Mouse (Mus musculus) retina, postnatal 1 day (tissue): ENCODE results near the gene Gps2.
"Not testable (repeated sequence)": the region's sequence is repeated elsewhere in the genome, so short reads cannot be mapped to it uniquely, and the experiment has no call there.

ENCODE experiments used
- DNase-seq: peaks from one replicate; pipeline ENCODE4 v3.0.0-alpha.2; 2012

Gps2 gene

DNA sequence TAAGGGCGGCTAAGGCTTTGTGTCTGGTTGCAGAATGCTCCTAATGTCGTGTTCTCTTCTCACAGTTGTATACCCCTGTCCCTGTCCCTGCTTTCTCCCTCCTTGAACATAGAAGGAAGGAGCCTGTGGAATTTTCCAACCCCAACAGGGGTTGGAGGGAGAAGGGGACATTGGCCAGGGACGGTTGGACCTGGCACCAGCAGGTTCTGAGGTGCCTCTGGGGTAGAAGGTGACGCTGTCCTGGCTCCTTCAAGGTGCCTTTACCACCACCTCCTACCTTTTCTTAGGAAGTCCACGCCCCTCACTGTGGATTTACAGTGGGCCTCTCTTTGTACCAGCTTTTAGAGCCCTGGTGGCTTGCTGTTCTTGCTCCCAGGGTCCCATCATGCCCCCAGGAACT, 24.1 kb downstream of the Gps2 start:
- DNase-seq, result no peak

DNA sequence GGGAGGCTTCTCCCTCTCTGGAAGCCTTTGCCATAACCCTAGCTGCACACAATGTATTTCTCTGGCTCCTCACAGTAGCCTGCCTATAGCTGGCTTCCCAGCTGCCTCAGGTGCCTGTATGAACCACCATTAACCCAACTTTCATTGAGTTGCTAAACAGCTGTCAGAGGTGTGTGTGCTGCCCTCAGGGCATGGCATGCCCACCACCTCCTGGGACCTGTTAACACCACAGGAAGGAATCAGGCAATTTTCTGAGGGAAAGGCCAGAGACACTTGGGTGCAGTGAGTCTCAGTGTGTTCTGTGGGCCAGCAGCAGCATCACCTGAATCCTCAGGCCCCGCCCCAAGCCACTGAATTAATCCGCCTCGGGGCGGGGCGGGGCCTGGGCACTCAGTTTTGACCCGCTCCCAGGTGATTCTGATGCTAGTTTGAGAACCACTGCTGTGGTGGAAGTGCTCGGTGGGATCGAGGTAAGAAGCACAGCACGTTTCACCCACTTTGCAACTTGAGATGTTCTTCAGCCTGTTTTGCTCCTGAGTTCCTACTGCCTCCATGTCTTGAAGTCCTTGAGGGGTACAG, 24.8 kb downstream of the Gps2 start:
- DNase-seq, result no peak

DNA sequence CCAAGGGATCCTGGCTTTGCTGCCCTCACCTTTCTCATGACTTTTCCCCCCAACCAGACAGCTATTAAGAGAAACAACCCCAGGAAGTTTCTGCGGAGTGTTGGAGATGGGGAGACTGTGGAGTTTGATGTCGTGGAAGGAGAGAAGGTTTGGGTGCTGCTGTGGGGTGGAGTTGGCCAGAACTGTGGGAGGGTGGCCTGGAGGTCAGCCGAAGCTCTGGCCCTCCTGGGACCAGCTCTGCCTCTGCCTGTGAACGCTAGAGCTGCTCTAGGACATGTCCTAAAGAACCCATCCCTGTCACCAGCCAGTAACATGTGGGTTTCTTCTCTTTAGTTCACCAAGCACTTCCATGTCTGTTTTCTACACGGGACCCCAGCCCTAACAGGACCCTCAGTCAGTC, 25.5 kb downstream of the Gps2 start:
- DNase-seq, result no peak

DNA sequence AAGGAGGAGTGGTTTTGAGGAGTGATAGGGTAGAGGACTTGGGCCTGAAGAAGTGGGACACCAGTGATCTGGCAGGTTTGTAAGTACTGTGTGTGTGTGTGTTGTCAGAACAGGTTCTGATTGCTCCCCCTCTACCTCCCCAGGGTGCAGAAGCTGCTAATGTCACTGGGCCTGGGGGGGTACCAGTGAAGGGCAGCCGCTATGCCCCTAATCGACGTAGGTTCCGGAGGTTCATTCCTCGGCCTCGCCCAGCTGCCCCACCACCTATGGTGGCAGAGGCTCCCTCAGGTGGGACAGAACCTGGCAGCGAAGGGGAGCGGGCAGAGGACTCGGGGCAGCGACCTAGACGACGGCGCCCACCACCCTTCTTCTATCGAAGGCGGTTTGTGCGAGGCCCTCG, 26.0 kb downstream of the Gps2 start:
- no peak for DNase-seq

DNA sequence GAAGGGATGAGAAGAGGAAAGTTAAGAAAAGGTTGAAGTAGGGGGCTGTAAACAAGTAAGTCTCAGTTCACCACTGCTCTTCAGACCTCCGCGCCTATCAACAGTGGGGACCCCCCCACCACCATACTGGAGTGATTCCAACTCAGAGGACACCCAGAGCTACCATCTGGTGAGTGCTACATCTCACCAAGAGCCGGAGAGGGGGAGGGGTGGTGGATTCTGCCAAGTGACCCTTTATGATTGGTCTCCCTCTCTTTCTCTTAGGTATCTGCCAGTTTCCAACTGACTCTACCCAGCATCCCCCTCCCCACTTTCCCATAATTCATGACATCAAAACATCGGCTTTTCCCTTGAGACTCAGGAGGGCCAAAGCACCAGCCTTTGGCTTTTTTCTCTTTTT, 27.3 kb downstream of the Gps2 start:
- DNase-seq, result no peak

DNA sequence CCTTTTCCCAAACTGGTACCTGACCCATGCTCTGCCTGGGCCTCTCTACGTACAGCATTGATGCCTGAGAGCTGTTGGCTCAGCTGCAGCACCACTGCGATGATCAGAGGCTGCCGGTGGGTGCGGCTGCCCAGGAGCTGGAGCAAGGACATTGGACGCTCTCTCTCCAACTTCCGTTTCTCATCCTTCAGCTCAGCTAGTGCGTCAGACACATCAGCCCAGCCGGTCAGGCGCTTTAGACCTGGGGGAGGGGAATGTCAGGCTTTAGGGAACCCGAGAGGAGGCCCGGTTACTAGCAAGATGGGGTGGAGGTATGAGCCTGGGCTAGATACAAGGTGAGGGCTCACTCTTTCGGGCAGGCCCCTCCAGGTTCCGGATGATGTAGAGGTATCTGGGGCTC, 31.5 kb downstream of the Gps2 start:
- no peak for DNase-seq

DNA sequence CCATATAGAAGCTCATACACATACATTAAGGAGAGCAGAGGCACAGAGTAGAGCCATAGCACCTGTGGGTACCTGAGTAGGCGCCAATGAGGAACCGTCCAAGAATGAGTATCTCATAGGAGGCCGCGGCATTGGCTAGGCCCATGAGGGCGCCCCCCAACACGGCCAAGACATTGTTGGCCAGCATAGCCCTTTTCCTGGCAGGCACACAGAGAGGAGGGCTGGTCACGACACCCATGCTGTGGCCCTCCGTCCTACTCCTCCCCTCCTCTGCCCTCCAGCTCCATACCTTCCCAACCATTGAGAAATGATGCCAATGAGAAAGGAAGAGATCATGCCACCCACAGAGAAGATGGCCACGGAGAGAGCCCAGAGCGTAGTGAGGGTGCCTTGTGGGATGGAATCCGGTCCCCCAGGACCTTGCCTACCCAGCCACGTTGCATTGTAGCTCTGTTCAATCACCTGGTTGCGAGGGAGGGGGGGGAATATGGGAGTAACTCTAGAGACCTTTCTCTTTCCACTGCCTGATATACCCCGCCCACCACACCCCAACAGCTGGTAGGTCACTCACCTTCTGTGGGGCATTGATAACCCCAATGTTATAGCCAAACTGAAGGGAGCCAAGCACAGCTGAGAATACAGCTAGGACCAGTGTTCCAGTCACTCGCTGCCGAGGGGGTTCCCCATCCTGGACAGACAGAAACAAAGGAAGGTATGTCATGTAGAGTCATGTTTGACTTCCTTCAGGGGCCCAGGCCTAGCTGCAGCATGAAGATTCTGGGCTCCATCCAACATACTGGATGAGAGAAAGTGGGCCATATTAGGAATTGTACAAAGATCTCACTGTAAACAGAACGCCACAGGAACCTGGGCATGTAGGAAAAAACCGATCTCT, 32.6 kb downstream of the Gps2 start:
- DNase-seq, result no peak

DNA sequence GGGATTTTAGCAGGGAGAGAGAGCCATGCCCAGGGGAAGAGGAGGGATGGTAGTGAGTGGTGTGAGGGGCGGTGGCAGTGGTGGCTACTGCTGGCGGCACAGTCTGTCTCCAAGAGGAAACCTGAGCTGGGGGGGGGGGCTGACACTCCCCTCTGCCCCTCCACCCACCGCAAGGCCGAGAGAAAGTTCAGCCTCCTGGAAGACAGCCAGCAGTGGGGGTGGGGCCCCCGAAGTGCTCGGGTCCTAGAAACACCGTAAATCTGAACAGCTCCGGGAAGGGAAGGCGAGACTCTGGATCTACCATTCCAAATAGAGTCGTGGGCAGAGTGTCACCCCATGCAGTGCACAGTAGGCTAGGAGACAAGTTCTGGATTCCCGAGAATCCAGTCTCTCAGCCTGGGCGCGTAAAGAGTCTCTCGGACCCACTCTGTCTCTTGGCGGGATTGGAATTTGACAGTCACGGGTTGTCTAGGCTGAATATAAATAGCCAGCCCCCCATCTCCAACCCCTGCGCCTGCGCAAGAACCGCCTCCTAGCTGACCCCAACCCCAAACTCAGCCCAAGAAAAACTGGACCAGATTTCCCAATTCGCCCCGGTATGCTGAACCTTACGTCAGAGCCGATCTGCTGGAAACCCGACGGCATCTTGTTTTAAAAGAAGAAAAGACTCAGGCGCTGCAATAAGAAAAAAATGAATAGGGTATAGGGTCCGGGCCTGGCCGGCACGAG, 33.8 kb downstream of the Gps2 start:
- no peak for DNase-seq

DNA sequence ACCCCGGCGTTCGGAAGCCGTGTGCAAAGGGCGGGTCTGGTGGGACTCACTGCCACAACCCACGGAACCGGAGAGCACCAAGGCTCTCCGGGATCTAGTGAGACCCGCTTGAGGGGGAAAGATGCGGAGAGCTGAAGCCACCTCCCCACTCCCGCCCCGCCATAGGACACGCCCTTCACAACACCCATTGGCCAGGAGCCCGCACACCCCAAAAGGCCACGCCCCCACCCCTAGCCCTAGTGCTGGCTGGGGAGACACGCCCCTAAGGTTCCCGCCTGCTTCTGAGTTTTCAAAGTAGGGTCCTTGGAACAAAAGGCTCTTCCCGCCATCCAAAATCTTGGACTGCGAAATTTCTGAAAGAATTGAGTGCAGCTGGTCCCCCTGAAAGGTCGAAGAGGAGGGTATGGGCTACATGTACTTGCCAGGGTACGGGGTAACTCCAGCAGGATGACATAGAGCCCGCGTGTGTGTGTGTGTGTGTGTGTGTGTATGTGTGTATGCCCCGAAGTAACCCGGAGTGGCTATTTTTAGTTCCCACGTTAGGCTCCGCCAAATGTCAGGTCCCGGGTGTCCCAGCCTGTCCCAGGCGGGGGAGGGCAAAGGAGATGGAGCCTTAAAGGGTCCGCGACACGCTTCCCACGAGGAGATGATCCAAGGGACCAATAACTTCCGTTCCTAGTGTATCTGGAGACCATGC, 34.5 kb downstream of the Gps2 start, which contains the start of gene Slc2a4:
Slc2a4 (minus strand) TSS at position 123 of the 697 bp plus-strand sequence.
- DNase-seq, result peak; percentile 96

DNA sequence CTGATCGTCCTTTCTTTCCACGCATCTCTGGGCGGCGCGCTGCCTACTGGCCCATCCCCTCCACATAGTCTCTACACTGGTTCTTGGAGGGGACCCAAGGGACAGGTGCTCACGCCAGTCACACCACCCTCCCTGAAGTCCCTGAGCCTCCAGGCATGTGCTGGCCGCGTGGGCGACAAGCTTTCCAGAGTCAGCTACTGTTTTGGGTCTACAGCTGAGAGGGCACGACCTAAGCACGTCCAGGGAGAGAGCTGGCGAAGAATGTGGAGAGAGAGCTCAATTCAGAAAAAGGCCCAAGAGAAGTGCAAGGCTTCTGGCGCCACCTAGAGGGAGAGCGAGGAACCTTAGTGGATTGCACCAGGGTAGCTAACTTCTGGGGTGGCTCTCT, 35.1 kb downstream of the Gps2 start:
- DNase-seq, result peak; percentile 93

DNA sequence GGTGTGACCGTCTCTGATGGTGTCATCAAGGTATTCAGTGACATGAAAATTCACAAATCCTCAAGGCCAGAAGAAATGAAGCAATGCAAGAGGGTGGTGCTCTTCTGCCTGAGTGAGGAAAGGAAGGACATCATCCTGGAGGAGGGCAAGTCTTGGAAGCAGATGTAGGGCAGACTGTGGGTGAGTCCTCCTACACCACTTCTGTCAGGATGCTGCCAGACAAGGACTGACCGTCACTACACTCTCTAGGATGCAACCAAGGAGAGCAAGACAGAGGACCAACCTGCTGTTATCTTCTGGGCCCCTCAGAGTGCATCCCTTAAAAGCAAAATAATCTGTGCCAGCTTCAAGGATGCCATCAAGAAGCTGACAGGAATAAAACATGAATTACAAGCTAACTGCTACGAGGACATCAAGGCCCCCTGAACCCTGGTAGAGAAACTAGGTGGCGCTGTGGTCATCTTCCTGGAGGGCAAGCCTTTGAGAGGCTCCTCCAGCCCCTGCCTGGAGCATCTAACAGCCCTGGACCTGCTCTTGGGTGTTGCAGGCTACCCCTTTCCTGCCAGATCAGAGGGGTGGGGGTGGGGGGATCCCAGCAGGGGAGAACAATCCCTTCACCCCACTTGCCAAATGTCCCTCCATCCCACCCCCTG, 37.2 kb downstream of the Gps2 start:
- peak; percentile 38 for DNase-seq

DNA sequence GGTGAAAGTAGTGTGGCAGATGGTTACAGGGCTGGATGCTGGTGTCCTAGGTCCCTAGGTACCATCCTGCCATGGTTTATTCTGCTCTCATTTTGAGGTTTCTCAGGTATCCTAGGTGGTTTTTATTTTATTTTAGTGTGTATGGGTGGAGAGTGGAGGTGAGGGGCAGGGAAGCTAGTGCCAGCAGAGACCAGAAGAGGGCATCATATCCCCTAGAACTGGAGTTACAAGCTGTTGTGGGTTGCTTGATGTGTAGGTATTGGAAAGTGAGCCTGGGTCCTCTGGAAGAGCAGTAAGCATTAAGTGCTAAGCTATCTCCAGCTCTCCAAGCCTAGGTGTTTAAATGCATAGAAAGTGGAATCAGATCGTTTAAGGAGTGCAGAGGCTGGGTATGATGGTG, 38.6 kb downstream of the Gps2 start:
- DNase-seq, result peak; percentile 4

DNA sequence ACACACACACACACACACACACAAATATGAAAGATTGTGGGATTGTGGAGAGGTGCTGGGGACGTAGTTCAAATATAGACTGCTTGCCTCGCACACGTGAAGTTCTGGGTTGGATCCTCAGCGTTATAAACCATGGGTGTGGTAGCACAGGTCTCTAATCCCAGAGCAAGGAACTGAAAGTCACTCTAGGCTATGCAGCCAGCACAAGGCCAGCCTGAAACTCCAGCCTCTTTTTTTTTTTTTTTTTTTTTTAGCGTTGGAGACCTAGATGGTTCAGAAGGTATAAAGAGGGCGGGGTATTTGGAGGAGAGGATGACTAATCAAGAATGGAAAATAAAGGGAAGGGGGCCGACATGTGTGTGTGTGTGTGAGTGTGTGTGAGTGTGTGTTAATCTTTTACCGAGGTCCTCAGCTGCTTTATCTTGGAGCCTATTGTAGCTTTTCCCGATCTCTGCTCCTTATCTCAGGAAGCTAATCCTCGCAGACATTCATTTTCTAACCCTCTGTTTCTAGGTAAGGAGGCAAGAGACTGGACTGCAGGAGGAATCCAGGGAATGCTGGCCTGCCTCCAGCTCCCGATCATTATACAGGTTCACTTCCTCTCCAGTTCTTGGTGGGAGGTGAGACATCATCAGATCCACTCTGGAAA, 39.7 kb downstream of the Gps2 start:
- DNase-seq, result no peak

DNA sequence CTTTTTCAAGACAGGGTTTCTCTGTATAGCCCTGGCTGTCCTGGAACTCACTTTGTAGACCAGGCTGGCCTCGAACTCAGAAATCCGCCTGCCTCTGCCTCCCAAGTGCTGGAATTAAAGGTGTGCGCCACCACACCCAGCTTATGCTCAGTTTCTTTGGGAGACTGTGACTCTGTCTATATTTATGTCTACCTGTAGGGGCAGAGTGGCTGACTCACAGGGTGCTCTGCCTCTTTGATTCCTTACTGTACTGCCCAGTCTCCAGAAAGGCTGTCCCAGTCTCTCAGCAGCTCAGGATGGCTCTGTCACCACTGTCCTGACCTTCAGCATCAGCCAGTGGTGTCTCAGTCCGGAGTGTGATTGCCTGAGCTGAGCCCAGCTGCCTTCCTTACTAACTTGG, 41.9 kb downstream of the Gps2 start:
- not testable (repeated sequence) for DNase-seq

DNA sequence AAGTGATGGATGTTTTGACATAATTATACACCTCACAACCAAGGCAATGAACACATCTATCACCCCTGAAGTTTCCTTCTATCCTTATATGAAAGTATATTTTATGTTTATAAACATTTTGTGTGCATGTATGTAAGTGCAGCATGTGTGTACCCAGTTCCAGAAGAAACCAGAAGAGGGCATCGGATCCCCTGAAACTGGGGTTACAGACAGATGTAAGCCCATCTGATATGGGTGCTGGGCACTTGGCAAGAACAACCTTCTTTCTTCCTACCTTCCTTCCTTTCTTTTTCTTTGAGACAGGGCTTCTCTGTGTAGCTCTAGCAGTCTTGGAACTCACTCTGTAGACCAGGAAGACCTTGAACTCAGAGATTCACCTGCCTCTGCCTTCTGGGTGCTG, 42.5 kb downstream of the Gps2 start:
- no peak for DNase-seq

DNA sequence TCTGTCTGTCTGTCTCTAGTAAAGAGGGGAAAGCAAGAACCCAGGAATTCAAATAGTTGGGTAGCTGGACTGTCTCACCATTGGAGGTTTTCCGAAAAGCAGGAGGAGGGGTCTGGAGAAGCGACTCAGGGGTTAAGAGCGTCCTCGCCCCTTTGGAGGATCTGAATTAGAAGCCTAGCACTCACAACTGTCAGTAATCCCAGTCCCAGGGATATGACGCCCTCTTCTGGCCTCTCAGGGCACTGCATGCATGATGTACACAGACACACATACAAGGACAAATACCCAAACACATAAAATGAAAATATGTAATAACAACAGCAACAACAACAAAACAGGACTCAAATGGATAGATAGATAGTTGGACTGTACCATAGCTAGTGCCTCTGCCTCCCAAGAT, 46.9 kb downstream of the Gps2 start:
- DNase-seq, result peak; percentile 44

DNA sequence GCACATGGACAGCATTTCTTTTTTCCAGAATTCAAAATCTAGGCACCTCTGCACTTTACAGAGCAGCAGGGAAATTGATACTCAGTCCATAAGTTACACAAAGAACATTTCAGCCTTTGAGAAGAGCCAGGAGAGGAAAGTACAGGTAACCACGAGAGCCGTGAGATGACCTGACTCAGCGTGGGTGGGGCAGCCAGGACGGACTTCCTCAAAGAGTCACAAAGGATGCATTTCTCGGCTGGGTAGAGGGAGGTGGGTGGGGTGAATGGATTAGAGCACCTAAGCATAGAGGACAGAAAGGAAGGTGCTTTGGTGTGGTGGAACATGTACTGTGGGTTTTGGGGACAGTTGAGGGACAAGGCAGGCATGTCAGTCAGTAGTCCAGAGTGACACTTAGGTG, 48.2 kb downstream of the Gps2 start:
- no peak for DNase-seq

DNA sequence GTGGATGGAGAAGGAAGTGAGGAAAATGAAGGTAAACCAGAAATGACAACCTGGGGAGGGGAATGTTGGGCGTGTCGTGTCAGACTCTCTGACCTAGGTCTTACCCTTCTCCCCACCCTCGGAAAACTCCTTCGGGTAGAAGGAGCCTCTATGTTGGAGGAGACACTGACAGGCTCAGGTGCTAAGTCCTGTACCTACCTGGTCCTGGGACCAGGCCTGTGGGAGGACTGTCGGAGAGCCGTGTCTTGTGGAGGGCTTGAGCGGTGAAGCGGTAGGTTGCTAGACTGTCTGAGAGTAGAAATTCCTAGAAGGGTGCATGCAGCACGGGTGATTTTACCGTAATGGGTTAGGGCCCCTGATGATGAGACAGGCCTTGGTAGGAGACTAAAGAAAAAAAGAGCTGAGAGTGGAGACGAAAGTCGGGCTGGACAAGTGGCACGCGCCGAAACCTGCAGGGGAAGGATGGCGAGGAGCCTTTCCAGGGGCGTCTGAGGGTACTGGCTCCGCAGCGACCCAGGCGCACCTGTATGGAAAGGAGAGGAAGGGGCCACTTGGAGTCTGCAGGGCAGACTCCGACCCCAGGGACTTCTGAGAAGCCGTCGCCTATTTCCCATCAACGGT, 51.1 kb downstream of the Gps2 start, which contains the start of gene Cldn7:
Cldn7 (plus strand) TSS at position 130 of the 621 bp plus-strand sequence.
- DNase-seq, result no peak

DNA sequence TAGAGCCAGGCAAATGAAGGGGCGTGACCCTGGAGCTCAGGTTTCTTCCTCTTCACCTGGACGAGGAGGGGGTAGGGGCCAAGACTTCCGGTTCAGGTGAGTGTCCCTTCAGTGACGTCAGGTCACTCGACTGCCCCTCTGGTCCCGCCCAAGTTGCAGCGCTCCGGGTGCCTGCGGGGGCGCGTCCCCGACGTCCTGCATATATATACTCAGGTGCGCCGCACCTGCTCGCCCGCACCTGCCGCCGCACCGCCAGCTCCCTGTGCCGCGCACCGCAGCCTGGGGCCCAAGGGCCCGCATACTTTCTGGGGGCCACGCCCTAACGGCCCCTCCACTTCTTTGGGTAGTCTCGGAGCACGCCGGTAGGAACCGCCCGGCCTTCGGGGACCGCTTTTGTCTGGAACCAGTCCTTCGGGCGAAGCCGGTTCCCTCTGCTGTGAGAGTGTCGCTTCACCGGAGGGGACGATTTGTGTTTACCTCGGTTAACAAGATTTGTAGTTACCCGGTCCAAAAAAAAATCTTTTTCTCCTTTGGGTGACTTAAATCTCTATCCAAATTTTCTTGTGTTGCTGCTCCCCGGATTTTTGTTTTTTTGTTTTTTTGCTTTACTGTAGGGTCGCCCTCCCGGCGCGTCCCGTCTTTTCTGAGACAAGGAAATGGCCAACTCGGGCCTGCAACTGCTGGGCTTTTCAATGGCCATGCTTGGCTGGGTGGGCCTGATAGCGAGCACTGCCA, 51.8 kb downstream of the Gps2 start:
- DNase-seq, result peak; percentile 6
